Mouse (Mus musculus) ovary, postnatal 36 days (tissue): ENCODE measurements around the gene Tas2r124.

Experiments
- DNase-seq: peaks from one replicate; pipeline ENCODE4 v3.0.0; 2022; ENCODE audit warnings: low spot score, mixed read lengths

Tas2r124 gene

GRCm38 (mm10) chr6:132754430-132754829 lies at the start of gene Tas2r124:
Gene Tas2r124, plus strand, starts transcription at chr6:132754730.
- DNase-seq = no peak

- DNase-seq = no peak
These were observed 42.7 kb upstream of the Tas2r124 start, which contains the start of gene Tas2r122 for GRCm38 (mm10) chr6:132711828-132712227. Gene Tas2r122, minus strand, starts transcription at chr6:132711928.

- DNase-seq = no peak
These were observed 16.6 kb upstream of the Tas2r124 start, which contains the start of gene Tas2r115 for GRCm38 (mm10) chr6:132737935-132738334. Gene Tas2r115, minus strand, starts transcription at chr6:132738035.

GRCm38 (mm10) chr6:132750206-132750605 lies 4.3 kb upstream of the Tas2r124 start:
- DNase-seq = no peak

- no peak for DNase-seq
These were observed 7.3 kb downstream of the Tas2r124 start, which contains the start of gene Tas2r102 for GRCm38 (mm10) chr6:132761831-132762230. Gene Tas2r102, plus strand, starts transcription at chr6:132762131.

- no peak for DNase-seq
These were observed 23.5 kb downstream of the Tas2r124 start, which contains the start of gene Tas2r136 for GRCm38 (mm10) chr6:132778062-132778461. Gene Tas2r136, minus strand, starts transcription at chr6:132778162.

DNA sequence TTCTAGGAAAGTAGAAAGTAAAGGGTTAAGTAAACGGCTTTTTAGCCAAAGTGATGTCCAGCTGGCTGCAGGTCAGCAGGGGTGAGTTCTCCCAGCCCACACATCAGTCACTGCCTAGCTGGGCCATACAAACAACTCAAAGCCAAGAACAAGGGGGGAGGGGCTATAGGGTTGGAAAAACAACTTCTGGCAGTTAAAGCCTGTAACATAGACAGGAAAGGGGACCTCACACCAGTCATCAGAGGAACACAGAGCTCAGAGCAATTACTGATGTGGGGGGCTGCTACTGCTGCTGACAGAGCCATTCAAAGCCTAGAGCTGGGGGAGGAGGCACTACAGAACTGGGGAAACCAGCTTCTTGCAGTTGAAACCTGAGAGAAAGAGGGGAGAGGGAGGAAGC lies 40.9 kb downstream of the Tas2r124 start:
- no peak for DNase-seq

DNA sequence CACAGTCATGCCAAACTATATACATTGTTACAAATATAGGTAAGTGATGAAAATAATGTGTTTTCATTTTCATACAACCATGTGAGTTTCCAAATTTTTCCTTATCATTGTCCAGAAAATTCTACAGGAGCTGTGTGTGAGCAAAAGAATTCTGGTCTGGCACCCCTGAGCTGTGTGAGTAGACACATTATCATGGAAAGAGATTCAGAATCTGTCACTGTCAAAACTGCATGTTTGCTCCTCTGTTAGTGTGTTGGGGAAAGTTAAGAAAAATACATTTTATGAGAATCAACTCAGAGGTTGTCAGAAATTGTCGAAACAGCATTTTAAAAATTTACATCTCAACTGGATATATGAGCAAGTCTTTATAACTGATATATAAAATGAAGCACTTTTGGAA lies 48.0 kb downstream of the Tas2r124 start, which contains the start of gene Tas2r117:
Tas2r117 (plus strand) TSS at position 301 of the 400 bp plus-strand sequence.
- no peak for DNase-seq
